Mouse (Mus musculus) midbrain, embryonic 16.5 days (tissue): ENCODE data around the gene Pik3ca. TPM values are rescaled to one million over a fixed set of nuclear protein-coding genes. Genes with fewer than 3 reads are reported as not detected.
A peak's percentile ranks its signal among the peaks of the same experiment; 100 is the strongest.

Experiments used
- ATAC-seq: fragments of 200-750 bp; cut with Nextera tagmentation; 2 replicates; pipeline ENCODE4 v1.8.0; 2017; ENCODE audit warnings: moderate TSS enrichment
- H3K27ac ChIP-seq: fragments of 300-500 bp; sonication (generic); 2 replicates; pipeline ENCODE4 v1.5.1; 2014; ENCODE audit warnings: mild to moderate bottlenecking, low read length, mixed read lengths
- H3K27me3 ChIP-seq: fragments of 300-500 bp; sonication (generic); 2 replicates; pipeline ENCODE4 v1.6.1; 2014; ENCODE audit warnings: low read depth, low read length, mixed read lengths; ENCODE audit not compliant: control insufficient read depth, insufficient read depth
- H3K36me3 ChIP-seq: fragments of 300-500 bp; sonication (generic); 2 replicates; pipeline ENCODE4 v1.6.1; 2014; ENCODE audit warnings: mild to moderate bottlenecking, low read length, moderate library complexity, mixed read lengths; ENCODE audit not compliant: control insufficient read depth, insufficient read depth
- H3K4me1 ChIP-seq: fragments of 300-500 bp; sonication (generic); 2 replicates; pipeline ENCODE4 v1.6.1; 2014; ENCODE audit warnings: mild to moderate bottlenecking, low read length, mixed read lengths; ENCODE audit not compliant: control insufficient read depth, insufficient read depth
- H3K4me2 ChIP-seq: fragments of 300-500 bp; sonication (generic); 2 replicates; pipeline ENCODE4 v1.6.1; 2014; ENCODE audit warnings: mild to moderate bottlenecking, low read length, mixed read lengths
- H3K4me3 ChIP-seq: fragments of 300-500 bp; sonication (generic); 2 replicates; pipeline ENCODE4 v1.5.1; 2014; ENCODE audit warnings: low read depth, mild to moderate bottlenecking, low read length, moderate library complexity, mixed read lengths
- H3K9ac ChIP-seq: fragments of 300-500 bp; sonication (generic); 2 replicates; pipeline ENCODE4 v1.6.1; 2014; ENCODE audit warnings: low read depth, low read length, mixed read lengths
- H3K9me3 ChIP-seq: fragments of 300-500 bp; sonication (generic); replicated peaks from 2 replicates; pipeline ENCODE4 v1.6.1; 2014; ENCODE audit warnings: mild to moderate bottlenecking, low read length, mixed read lengths; ENCODE audit not compliant: control insufficient read depth, poor library complexity, severe bottlenecking
- WGBS: fragments of 180-500 bp; shearing (Covaris S2); extraction: QIAGEN DNeasy Blood & Tissue Kit; methylation state at CpG from one replicate; pipeline ENCODE4 v1.1.7; 2014; 5-methylcytosine and 5-hydroxymethylcytosine counted together
- polyA plus RNA-seq: library from polyadenylated mRNA; unstranded; fragments of >200 nt; fragmentation: Nextera tagmentation; extraction: Ambion mirVana; gene quantifications from 2 replicates; pipeline ENCODE4 v1.2.1, GENCODE M21; 2015

Pik3ca gene
- polyA plus RNA-seq, 1 experiment from 2014 or later = 12.8 TPM

- Histone ChIP-seq H3K4me3 (no peak overlapping the region), H3K27ac (no peak overlapping the region), H3K9me3 (no peaks in the 10 kb centered on the region), H3K4me2 (no peak overlapping the region), H3K9ac (no peak overlapping the region), H3K27me3 (no peaks in the 10 kb centered on the region), H3K36me3 (no peaks in the 10 kb centered on the region), H3K4me1 (no peaks in the 10 kb centered on the region)
- no peak for ATAC-seq
- WGBS = 78% methylated on average over 7 of the region's 7 CpGs
Observed at GRCm38 (mm10) chr3:32371957-32372356, 25.5 kb upstream of the Pik3ca start.

DNA sequence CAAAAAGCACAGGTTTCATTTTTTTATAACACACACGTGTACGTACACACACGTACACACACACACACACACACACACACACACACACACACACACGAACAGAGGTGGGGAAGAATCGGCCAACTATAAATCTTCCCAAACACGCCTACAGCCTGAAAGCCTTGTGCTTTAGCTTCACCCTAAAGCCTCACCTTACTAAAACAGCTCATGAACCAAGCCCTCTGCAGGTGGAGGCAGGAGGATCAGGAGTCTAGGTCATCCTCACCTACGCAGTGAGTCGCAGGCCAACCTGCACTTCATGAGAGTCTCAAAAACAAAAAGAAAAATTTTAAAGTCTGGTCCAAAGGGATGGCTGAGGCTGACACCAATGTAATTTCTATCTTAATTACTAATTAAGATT lies 25.0 kb upstream of the Pik3ca start:
- ATAC-seq = no peak
- no peak overlapping the region for H3K4me2 ChIP-seq
- H3K27me3 ChIP-seq = no peaks in the 10 kb centered on the region
- H3K9ac ChIP-seq = no peak overlapping the region
- H3K36me3 ChIP-seq = no peaks in the 10 kb centered on the region
- H3K4me3 ChIP-seq = no peak overlapping the region
- 92% methylated on average over 8 of the region's 8 CpGs for WGBS
- H3K27ac ChIP-seq = no peak overlapping the region
- no peaks in the 10 kb centered on the region for H3K9me3 ChIP-seq
- H3K4me1 ChIP-seq = no peaks in the 10 kb centered on the region

DNA sequence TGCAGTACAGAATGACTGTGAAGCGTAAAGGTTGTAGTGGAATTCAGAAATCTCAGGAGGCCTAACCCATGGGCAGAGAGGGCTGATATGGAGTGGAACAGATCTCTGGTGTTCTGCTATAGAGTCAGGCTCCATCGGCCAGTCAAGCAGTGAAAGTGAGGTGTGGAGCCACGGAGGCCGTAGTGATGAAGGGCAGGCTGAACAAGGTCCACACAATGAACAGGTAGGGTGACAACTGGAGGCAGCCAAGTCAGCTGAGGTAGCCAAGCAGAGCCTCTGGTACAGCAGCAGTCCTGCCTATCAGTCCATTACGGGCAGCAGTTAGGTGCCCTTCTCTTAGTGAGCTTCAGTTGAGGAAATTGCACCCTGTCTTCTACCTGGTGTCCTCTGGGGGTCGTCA lies 24.2 kb upstream of the Pik3ca start:
- no peaks in the 10 kb centered on the region for H3K9me3 ChIP-seq
- H3K27ac ChIP-seq = no peak overlapping the region
- no peaks in the 10 kb centered on the region for H3K27me3 ChIP-seq
- H3K4me3 ChIP-seq = no peak overlapping the region
- no peaks in the 10 kb centered on the region for H3K4me1 ChIP-seq
- ATAC-seq = no peak
- 89% methylated on average over 6 of the region's 6 CpGs for WGBS
- H3K4me2 ChIP-seq = no peak overlapping the region
- H3K36me3 ChIP-seq = no peaks in the 10 kb centered on the region
- no peak overlapping the region for H3K9ac ChIP-seq

DNA sequence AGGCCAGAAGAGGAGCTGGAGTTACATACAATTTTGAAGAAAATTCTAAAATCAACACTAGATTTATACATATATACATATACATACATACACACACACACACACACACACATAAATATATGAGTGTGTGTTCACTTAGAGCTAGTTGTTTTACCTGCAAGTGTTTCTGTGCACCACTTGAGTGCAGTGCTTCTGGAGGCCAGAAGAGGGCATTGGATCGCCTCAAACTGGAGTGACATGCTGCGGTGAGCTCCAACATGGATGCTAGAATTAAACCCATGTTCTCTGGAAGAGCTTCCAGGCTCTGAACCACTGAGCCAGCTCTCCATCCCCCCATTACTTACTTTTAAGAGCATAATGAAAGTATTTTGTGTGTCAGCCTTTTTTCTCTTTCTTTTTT lies 17.6 kb upstream of the Pik3ca start:
- Histone ChIP-seq H3K36me3 (no peaks in the 10 kb centered on the region), H3K4me3 (no peak overlapping the region), H3K27me3 (no peaks in the 10 kb centered on the region), H3K4me2 (no peak overlapping the region), H3K9ac (no peak overlapping the region), H3K4me1 (no peaks in the 10 kb centered on the region), H3K9me3 (no peaks in the 10 kb centered on the region), H3K27ac (no peak overlapping the region)
- no peak for ATAC-seq
- WGBS = 39% methylated on average over 2 of the region's 2 CpGs

- no peak overlapping the region for H3K9ac ChIP-seq
- no peaks in the 10 kb centered on the region for H3K36me3 ChIP-seq
- 84% methylated on average over 3 of the region's 3 CpGs for WGBS
- ATAC-seq = no peak
- no peaks in the 10 kb centered on the region for H3K4me1 ChIP-seq
- no peak overlapping the region for H3K4me2 ChIP-seq
- H3K27me3 ChIP-seq = no peaks in the 10 kb centered on the region
- H3K27ac ChIP-seq = no peak overlapping the region
- H3K4me3 ChIP-seq = no peak overlapping the region
- H3K9me3 ChIP-seq = no peaks in the 10 kb centered on the region
Observed at GRCm38 (mm10) chr3:32381556-32381955, 15.9 kb upstream of the Pik3ca start.

- Histone ChIP-seq H3K4me1 (peaks cover 4% of the 10 kb centered on the region; the same call in 1 of the 2 replicates), H3K27ac (no peak overlapping the region), H3K27me3 (no peaks in the 10 kb centered on the region), H3K9me3 (no peaks in the 10 kb centered on the region), H3K36me3 (no peaks in the 10 kb centered on the region), H3K9ac (no peak overlapping the region), H3K4me3 (no peak overlapping the region), H3K4me2 (no peak overlapping the region)
- 89% methylated on average over 4 of the region's 4 CpGs for WGBS
- ATAC-seq = no peak
Observed at GRCm38 (mm10) chr3:32392841-32393240, 4.6 kb upstream of the Pik3ca start.

GRCm38 (mm10) chr3:32393986-32394385 lies 3.5 kb upstream of the Pik3ca start:
- no peak overlapping the region for H3K27ac ChIP-seq
- ATAC-seq = no peak

GRCm38 (mm10) chr3:32395771-32396551 lies 1.5 kb upstream of the Pik3ca start:
- Histone ChIP-seq H3K9ac (peak overlapping the region; percentile 67), H3K36me3 (no peaks in the 10 kb centered on the region), H3K4me1 (peaks cover 24% of the 10 kb centered on the region), H3K27ac (peak overlapping the region; percentile 92), H3K9me3 (no peaks in the 10 kb centered on the region), H3K4me3 (peak overlapping the region; percentile 80), H3K27me3 (no peaks in the 10 kb centered on the region), H3K4me2 (peak overlapping the region; percentile 65)
- WGBS = 27% methylated on average over 23 of the region's 24 CpGs
- no peak for ATAC-seq

More at GRCm38 (mm10) chr3:32393986-32394385, 3.5 kb upstream of the Pik3ca start:
- Histone ChIP-seq H3K27me3 (no peaks in the 10 kb centered on the region), H3K9me3 (no peaks in the 10 kb centered on the region), H3K36me3 (no peaks in the 10 kb centered on the region), H3K4me1 (peaks cover 10% of the 10 kb centered on the region), H3K4me3 (no peak overlapping the region), H3K9ac (no peak overlapping the region), H3K4me2 (no peak overlapping the region)
- 91% methylated on average over 8 of the region's 8 CpGs for WGBS

DNA sequence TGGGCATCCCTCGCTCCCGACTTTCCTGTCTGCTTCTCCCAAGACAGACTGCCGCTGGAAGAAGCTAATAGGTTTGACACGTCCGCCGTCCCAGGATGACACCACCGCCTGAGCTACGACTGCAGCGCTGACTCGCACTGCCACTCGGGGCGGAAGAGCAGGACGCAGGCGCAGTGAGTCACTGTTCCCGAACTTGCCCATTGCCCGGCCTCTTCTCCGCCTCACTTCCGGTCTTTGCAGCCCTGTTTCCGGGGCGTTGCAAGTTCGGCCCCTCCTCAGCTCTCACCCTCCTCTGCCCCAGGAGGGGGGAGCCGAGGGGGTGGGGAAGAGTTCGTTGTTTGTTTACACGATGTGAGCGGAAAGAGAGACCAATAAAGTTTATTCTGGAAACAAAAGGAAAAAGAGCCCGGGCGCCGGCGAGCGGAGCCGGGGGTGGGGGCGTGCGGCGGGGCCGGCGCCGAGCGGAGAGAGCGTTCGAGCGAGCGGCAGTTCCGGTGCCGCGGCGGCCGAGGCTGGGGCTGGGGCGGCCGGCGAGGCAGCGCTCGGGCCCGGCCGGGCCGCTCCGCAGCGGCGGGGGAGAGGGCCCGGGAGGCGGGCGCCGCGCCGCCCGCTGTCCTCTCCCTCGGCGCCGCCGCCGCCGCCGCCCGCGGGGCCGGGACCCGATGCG lies 544 bp upstream of the Pik3ca start:
- Histone ChIP-seq H3K27ac (peak overlapping the region; percentile 92), H3K9ac (peak overlapping the region; percentile 95), H3K4me2 (peak overlapping the region; percentile 65), H3K9me3 (no peaks in the 10 kb centered on the region), H3K4me3 (peak overlapping the region; percentile 80), H3K36me3 (no peaks in the 10 kb centered on the region), H3K4me1 (peaks cover 27% of the 10 kb centered on the region), H3K27me3 (no peaks in the 10 kb centered on the region)
- WGBS = 0% methylated on average over 40 of the region's 77 CpGs
- ATAC-seq = peak; percentile 99
